Mouse (Mus musculus): ENCODE data around the gene Gm44511.
A peak's percentile ranks its signal among the peaks of the same experiment; 100 is the strongest.
"Not testable (repeated sequence)": the region's sequence is repeated elsewhere in the genome, so short reads cannot be mapped to it uniquely, and the experiment has no call there.

Gm44511 gene

DNA sequence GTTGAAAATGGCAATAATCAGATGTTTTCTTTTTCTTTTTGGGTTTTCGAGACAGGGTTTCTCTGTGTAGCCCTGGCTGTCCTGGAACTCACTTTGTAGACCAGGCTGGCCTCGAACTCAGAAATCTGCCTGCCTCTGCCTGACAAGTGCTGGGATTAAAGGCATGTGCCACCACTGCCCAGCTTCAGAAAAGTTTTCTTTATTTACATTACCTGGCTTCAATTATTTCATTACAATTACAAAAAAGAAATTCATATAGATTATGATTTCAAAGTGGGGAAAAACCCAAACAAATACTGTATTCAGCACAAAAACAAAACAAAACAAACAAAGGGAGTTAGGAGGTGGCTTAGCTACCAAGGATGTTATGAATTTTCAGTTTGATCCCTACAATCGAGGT lies 14.6 kb upstream of the Gm44511 start:
- not testable (repeated sequence) for DNase-seq

DNA sequence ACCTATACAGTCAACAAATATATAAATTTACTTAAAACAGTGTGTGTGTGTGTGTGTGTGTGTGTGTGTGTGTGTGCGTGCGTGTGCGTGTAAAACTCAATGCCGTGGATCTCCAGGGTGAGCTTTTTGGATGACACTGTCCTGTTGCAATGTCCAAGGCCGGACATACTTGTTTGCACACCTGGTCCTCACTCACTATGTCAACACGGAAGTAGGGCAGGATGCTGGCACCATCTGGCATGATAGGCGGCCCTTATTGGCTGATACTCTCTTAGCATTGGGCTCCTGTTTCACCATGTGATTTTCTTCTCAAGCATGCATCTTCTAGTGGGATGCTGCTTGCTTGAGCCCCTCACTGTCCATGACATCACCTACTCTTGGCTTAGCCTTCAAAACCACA lies 13.8 kb upstream of the Gm44511 start:
- DNase-seq: no peak

DNA sequence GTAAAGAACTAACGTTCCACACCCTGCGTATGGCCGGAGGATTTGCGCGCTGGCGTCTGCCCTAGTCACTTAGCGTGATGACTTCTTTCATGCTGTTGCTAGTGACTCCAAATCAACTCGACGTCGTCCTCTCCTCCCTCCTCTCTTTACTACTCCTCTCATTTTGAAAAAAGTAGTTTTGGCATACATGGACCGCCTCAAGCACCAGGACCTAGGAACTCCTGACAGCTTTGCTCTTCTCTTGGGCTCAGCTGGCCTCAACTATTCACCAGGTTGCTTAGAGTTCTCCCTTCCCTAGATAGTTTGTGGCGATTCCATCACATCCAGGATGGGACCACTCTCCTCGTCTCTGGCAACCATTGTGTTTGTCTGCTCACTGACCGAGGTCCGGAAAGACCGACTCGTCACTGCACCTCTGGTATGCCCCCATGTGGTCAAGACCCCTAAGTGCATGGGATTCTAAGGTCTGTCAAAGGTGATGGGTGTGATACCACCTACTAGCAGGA lies 13.2 kb upstream of the Gm44511 start:
- DNase-seq: peak; percentile 91

DNA sequence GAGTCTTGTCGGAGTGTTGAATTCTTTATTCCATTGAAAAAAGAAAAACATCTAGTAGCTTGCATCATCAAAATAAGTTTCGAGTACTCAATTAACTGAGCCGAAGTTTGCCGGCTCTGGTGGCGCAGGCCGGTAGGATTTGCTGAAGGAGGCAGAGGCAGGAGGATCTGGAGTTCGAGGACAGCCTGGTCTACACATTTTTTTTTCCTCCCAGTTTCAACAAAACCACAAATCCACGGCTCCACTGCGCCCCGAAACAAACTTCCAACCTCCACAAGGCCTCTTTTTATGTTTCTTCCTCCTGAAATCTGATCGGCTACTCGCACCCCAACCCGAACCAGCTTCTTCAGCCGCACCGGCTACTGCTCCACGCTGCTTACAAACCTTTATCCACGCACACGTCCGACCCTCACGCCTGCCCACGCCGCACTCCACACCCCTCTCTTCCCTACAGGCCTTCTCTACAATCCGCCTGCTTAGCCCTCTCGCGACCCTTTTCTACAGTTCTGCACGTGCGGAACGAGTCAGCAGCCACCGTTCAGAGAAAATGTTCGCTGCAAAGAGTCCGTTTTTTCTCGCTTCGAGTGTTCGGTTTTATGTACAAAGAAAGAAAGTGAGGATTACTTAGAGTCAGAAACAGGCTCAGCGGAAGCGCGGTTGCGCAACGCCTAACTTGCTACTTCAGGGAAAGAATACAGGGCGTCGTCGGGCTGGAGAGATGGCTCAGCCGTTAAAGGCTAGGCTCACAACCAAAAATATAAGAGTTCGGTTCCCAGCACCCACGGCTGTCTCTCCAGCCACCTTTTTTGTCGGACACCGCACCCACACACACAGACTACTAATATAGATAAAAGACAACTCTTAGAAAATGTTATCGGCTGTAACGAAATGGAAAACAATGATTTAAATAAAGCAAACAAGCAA lies 12.5 kb upstream of the Gm44511 start:
- DNase-seq: peak; percentile 90

DNA sequence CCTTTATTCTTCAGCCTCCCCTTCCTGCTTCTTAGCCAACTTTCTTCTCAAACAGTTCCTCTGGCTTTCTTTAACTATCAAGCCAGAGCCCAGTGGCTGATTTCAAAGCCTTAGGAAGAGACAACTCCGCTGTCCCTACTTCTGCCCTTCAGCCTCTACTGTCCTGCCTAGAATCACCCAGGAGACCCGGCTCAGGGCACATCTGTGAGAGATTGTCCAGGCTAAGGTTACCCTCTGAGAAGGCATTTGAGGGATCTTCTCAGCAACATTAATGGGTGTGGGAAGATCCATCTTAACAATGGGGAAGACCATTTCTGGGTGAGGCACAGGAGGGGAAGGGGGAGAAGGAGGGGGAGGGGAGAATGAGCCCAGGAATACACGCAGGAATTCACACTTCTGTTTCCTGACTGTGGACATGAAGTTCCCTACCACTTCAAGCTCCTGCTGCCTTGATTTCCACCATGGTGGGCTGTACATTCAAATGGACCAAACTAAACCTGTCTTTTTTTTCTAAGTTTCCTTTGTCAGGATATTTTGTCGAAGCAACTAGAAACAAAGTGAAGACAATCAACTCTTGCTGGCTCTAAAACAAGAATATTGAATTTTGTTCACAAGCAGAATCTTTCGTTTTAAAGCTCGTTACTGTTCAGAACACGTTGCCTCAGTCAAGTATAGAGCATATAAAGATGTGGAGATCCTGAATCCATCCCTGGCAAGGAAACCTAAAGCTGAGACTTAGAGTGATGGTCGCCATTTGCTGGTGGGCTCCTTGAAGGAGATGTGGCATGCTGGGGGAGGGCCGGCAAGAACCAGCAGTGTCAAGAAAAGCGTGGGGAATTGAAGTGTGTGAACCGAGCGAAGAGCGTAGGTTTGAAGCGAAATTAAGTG lies 11.6 kb upstream of the Gm44511 start:
- peak; percentile 34 for DNase-seq

DNA sequence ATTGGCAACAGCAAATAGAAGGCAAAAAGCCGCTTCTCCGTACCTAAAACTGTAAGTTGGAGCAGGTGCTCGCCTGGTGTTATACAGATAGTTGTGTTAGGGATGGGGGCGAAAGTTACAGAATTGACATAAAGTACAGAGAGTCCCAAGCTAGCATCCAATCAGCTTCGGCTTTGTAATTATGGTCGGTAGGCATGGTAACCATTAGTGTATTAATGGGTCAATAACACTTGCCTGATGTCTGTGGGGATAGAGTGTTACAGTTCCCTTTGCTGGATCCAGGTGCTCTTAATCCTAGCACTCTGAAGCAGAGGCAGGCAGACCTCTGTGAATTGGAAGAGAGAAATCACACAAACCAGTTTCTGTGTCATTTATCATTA lies 10.8 kb upstream of the Gm44511 start:
- no peak for DNase-seq

DNA sequence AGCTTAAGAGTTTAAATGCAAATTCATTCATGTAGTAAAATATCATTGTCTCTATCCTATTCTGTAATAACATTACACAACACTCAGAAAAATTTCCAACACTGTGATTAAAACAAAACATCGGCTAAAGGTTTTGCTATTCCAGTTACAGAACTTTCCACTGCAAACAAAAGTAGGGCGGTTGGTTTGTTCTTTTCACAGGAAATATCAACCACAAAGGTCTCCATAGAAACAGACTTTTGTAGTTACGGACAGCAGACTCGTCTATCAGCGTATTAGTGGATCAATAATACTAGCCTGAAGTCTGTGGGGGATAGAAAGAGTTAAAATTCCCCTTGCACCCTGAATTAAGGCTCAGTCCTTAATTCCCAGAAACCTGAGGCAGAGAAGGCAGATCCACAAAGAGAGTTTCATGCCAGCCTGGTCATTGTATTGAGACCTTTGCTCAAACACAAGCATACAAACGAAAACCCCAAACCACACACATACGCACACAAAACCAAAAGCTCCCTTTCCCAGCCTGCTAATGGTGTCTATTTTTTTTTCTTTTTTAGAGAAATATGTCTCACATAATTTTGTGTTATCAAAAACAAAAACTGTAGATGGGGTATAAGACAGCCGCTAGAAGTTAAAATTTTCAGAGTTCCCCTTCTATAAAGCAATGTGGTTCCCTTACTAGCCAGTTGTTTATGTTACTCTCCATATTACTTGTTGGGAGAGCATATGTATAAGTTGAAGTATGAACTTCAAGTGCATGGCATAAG lies 10.3 kb upstream of the Gm44511 start:
- no peak for DNase-seq

DNA sequence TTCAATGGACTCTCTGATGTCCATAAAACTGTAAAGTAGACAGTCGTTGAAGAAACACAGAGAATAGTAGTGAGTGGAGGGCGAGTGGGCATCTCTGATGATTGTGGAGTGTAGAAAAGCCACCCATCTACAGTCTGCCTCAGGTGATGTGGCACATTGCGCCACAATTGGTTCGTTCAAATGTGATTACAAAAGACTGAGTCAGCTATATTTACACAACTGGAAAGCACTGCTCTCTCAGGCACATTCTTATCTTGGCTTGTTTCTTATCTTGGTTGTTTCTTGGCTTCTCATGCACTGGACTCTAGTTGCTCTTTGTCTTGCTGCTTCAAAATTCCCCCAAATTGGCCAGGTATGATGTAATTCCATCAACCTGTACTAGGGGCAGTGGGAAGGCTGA lies 9.5 kb upstream of the Gm44511 start:
- no peak for DNase-seq

DNA sequence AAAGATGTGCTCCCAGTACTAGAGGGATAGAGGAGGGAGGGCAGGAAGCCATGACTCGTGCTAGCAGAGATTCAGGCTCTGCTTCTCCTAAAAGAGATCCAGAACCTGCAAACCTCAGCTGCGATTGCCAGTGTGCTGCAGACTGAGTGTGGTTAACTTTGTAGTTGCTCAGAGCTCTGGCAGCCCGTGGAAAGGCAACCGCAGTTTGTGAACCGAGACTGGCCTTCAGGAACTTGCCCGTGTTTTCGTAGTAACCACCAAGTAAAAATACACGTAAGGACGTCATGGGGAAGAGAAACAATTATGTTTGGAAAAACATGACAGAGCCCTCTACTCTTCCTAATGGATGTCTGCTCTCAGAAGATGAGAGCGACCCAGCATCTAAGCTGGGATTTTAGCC lies 6.9 kb upstream of the Gm44511 start:
- DNase-seq: no peak

DNA sequence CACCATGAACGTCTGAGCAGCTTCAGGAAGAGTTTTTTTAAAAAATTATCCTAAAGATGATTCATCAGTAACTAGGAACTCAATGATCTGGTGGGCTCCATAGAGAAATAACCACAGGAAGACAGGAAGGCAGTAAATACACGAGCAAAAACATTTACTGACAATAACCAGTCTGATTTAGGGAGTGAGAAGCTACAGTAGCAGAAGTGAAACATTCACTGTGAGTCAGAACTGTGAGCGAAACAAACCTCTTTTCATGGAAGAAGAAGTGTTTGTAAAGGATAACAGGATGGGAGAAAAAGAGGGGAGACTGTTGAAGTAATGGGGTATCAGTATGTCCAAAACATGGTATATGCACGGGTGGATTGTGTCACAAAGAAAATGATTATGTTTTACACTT lies 3.7 kb upstream of the Gm44511 start:
- DNase-seq: no peak

DNA sequence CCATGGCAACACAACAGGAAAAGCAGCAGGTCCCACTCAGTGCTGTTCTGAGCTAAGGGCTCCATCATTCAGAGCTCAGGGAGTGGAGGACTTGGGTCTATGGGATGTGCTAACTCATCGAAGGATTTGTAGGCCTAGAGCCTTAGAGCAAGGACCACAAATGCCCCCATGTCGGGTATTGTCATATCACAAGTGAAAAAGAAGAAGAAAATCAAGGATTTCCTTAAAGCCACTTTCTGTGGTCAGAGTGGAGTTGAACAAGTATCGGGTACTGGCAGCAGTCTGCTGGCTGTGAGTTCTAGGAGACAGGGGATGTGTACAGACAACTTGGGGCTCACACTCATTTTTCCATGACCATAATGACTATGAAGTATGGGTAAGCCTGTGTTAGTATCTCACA lies 666 bp upstream of the Gm44511 start:
- no peak for DNase-seq

DNA sequence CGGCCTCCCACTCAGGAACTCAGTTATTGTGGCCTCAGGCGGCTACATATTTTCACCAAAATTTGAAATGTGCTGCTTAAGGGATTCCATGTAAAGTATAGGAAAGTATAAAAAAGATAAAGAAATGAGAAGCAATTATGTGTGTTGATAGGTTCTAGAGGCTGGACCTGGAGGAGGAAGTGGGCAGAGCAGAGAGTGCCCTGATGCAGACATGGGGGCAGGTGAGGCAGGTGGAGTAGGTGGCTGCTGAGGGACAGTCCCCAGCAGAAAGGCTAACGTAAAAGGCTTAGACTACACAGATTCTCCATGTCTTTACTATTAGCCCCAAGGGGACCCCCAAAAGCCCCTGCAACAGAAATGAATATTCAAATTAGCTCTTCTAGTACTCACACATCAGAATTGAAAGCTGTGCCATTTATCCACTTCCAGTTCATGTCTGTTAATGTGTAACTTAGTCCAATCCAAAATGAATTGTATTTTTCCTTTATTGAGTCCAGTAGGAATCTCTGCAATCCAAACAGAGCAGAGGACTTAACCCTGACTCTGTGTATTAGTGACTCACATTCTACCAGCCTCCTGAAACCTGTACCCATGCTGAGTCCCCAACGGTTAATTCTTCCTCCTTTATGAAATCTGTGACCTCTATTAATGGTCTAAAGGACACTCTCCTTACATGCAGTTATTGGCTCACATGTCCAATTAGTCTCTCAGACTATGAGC lies 7.9 kb downstream of the Gm44511 start:
- no peak for DNase-seq

DNA sequence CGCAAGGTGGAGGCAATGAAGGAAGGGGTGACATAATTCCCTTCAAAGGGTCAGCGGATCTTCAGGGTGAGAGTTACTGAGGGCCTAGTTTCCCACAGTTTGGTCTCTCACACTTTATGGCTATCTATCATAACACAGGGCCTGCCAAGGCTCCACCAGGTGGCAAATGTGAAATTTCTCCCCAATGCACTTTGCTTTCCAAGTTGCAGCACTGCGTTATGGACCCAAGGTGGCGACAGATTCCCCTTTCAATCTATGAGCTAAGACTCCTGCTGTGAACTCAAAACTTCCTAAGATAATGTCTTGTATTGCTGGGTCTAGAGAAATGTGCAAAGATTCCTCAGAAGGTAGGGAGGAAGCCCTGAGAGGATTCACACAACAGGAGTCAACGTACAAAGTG lies 17.6 kb downstream of the Gm44511 start:
- peak; percentile 51 for DNase-seq

DNA sequence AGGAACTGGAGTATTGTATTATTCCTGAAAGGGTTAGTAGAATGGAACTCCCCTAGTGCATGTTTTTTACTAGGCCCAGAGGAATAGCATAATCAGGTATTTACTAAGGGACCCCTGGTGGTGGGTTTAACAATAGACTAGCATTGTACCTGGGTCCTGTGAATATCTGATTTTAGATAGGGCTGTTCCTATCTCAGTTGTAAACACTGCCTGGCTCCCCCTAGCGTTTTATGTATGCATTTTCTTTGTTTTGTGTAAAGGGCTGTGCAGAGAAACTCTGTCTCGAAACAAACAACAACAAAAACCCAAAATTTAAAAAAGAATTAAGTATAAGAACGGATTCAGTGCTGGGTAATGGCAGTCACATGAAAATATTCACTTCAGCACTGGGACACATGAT lies 19.1 kb downstream of the Gm44511 start:
- no peak for DNase-seq

DNA sequence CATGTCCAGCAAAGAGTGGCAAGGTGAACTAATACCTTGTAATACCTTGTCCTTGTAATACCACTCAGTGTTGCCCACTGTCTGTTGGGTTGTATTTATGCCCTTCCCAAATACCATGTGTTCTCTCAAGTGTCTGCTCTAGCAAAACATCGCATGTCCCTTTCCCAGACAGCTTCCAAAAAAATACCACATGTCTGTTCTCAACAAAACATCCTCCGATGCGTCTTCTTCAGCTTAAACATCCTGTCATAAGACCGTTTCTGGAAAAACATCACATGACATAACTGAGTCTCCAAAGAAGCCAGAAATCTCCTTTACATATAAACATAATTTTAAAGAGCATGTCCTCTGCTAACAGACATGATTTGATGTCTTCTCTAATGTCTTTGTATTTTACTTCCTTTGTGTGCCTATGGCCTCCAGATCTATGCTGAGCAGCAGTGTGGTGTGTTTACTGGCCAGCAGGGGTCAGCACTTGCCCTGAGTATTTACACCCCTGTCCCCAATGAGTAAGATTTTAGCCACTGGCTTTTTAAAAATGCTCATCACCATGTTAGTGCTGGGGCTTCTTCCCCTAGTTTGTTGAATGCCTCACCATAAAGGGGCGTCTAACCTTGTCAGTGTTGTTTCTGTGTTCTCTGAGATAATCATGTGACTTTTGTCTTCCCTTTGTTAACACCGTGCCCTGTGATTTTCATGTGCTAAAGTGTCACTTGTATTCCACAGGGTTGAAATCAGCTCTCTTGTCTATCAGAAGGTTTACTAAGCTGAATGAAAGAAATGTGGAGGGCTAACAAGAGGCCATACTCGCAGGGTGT lies 21.1 kb downstream of the Gm44511 start:
- DNase-seq: peak; percentile 84

DNA sequence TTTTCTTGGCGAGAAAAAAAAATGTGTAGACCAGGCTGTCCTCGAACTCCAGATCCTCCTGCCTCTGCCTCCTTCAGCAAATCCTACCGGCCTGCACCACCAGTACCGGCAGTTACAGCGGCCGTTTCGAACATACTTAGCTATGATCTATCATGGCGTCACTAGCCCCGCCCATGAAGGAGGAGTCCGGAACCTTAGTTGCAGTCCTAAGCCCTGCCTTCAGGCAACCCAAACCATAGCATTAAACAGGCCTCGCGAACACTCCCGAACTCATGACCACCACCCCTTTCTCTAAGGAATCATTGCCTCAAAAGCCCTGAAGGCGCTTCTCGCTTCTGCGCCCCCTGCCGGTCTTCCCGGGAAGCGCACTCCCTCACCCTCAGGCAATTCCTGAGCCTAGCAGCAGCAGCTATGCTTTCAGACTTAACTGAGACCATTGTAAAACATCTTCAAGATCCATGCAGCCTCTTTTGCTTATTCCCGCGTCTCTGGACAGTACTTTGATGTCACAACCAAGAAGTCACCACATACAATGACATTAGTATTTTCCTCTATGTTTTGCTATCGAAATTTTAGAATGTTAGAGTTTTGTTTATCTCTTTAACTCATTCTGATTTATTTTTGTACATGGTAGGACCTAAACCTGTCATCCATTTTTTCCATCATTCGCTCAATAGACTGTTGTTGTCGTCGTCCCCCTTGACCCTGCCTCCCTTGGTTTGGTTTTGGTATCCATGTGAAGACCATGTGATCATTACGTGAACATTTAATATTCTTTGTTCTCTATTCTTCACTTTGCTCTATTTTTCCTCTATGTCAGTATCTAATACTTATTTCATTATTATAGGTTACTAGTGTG lies 22.9 kb downstream of the Gm44511 start:
- DNase-seq: peak; percentile 98

DNA sequence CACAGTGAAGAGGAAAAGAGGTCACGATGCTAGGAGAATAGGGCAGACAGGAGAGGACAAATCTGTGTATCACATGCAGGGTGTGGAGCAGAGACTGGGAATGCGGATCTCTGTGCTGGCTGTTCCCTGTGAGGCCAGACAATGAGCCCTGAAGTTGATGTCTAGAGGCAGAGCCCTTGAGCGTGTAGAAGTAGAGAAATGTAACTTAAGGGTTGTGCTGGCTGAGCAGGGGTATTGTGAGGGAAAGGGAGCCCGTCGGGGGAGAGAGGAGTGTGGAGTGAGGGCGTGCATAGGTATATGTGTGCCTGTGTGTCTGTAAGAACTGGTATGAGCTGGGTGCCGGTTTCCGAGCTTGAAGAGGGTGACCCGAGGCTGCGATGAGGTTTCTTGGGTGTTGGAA lies 23.6 kb downstream of the Gm44511 start:
- no peak for DNase-seq

DNA sequence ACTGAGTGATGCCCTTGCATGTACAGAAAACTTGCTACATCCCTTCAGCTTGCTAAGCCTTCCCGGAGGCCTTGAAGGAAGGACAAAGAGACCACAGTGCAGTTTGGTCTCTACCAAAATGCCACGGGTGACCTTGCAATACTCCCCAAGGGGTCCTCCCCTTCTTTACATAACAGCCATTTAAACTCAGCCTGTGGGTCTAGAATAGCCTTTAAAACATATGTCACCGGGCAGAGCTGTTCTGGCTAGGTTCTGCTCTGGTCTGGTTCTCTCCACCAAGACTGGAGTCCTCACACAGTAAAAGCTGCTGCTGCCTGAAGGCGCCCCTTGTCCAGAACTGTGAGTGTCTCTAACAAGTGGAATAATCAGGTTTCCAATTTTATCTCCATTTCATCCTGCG lies 25.4 kb downstream of the Gm44511 start:
- not testable (repeated sequence) for DNase-seq

DNA sequence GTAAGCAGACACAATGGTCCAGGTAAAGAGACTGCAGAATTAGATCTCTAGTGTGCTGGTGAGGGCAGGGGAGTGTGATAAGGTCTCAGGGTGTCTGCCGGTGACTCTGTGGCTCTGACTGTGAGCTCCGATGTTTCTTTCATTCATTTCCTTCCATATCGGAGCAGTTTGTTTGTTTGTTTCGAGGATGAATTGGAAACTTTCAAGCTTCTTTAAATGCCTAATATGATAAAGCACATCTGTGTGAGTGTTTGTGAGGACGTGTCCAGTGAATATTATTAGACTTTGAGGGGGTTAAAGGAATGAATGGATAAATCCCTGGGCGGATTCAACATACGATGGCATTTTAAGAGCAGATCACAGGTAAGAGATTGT lies 26.2 kb downstream of the Gm44511 start:
- no peak for DNase-seq

DNA sequence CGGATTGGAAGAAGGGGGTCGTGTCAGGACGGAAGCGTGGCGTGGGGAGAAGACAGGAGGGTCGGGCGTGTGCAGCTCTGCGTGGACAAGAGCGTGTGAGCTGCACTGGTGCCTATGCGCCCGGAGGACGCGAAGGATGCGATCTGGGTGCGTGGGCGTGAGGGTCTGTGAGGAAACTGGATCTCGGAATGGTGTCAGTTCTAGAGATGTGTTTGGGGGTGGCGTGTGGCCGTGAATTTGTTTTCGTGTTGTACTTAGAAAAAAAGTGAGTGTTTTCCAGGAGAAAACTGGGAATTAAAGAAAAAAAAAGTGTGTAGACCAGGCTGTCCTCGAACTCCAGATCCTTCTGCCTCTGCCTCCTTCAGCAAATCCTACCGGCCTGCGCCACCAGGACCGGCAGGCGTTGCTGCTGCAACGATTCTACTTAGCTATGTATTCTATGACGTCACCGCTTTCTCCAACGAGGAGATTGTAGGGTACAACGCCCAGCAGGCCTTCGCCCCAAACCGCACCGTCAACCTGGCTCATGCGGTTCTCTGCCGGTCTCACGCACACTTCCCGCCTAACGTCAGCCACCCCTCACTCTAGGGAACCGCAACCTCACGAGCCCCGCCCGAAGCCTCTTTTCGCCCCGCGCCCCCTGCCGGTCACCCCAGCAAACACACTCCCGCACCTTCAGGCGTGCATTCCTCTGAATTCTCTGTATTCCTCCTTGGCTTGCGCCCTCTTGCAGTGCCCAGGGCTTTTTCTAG lies 26.8 kb downstream of the Gm44511 start:
- DNase-seq: peak; percentile 86

Data from kidney, postnatal 10 days (tissue).